Mouse (Mus musculus): ENCODE results near the gene S100a14. TPM values are rescaled to one million over a fixed set of nuclear protein-coding genes. Genes with fewer than 3 reads are reported as not detected.

Gene S100a14
- under 1 TPM in 1 of 2 experiments, not detected in 1; 0.58 TPM for total RNA-seq (2021)
- long read RNA-seq, experiment 1, result 0 reads
- long read RNA-seq, experiment 2, result 0 reads

GRCm38 (mm10) chr3:90526580-90526979, at the start of gene S100a14:
S100a14 (plus strand) TSS chr3:90526856.
- DNase-seq (ENCODE audit: low spot score in 2 of 2), result no peak

- DNase-seq (ENCODE audit: low spot score in 2 of 2), result no peak
Measured at GRCm38 (mm10) chr3:90486998-90487397, 39.7 kb upstream of the S100a14 start.

GRCm38 (mm10) chr3:90488576-90488975, 38.1 kb upstream of the S100a14 start:
- no peak for DNase-seq (ENCODE audit: low spot score in 2 of 2)

GRCm38 (mm10) chr3:90490696-90491256, 35.9 kb upstream of the S100a14 start, which contains the start of gene Snapin:
Snapin (minus strand) TSS chr3:90491033.
- peak; percentile 93 to 94 for DNase-seq (ENCODE audit: low spot score in 2 of 2)

- DNase-seq (ENCODE audit: low spot score in 2 of 2), result no peak
Measured at GRCm38 (mm10) chr3:90491350-90491749, 35.3 kb upstream of the S100a14 start.

- DNase-seq (ENCODE audit: low spot score in 2 of 2), result no peak
Measured at GRCm38 (mm10) chr3:90493831-90494540, 32.7 kb upstream of the S100a14 start.

GRCm38 (mm10) chr3:90495850-90496525, 30.7 kb upstream of the S100a14 start:
- DNase-seq (ENCODE audit: low spot score in 2 of 2), result no peak

- no peak for DNase-seq (ENCODE audit: low spot score in 2 of 2)
Measured at GRCm38 (mm10) chr3:90497597-90497996, 29.1 kb upstream of the S100a14 start.

- no peak for DNase-seq (ENCODE audit: low spot score in 2 of 2)
Measured at GRCm38 (mm10) chr3:90503444-90503843, 23.2 kb upstream of the S100a14 start.

GRCm38 (mm10) chr3:90505216-90505615, 21.4 kb upstream of the S100a14 start:
- no peak for DNase-seq (ENCODE audit: low spot score in 2 of 2)

GRCm38 (mm10) chr3:90506362-90506761, 20.3 kb upstream of the S100a14 start:
- DNase-seq (ENCODE audit: low spot score in 2 of 2), result no peak

GRCm38 (mm10) chr3:90508287-90508949, 18.2 kb upstream of the S100a14 start:
- no peak for DNase-seq (ENCODE audit: low spot score in 2 of 2)

GRCm38 (mm10) chr3:90508950-90509746, 17.5 kb upstream of the S100a14 start, which contains the start of gene Chtop:
Chtop (minus strand) TSS chr3:90509498.
- DNase-seq (ENCODE audit: low spot score in 2 of 2), result peak; percentile 99

- no peak for DNase-seq (ENCODE audit: low spot score in 2 of 2)
Measured at GRCm38 (mm10) chr3:90509747-90510123, 16.9 kb upstream of the S100a14 start.

- no peak for DNase-seq (ENCODE audit: low spot score in 2 of 2)
Measured at GRCm38 (mm10) chr3:90512276-90512675, 14.4 kb upstream of the S100a14 start.

GRCm38 (mm10) chr3:90512948-90513642, 13.6 kb upstream of the S100a14 start:
- no peak for DNase-seq (ENCODE audit: low spot score in 2 of 2)

- peak; percentile 63 to 68 for DNase-seq (ENCODE audit: low spot score in 2 of 2)
Measured at GRCm38 (mm10) chr3:90513796-90514590, 12.7 kb upstream of the S100a14 start, which contains the start of the genes S100a1 and S100a13. S100a1 (minus strand) TSS chr3:90514392. S100a13 (plus strand) TSS chr3:90514435.

- DNase-seq (ENCODE audit: low spot score in 2 of 2), result peak; percentile 66 to 72
Measured at GRCm38 (mm10) chr3:90514691-90515090, 12.0 kb upstream of the S100a14 start.

GRCm38 (mm10) chr3:90515242-90515641, 11.4 kb upstream of the S100a14 start:
- DNase-seq (ENCODE audit: low spot score in 2 of 2), result peak; percentile 18 to 40

All from adrenal gland, adult 18-20 months (tissue).